Mouse (Mus musculus) heart, adult 18-20 months (tissue): Measurements from ENCODE around the gene Cdrt4. TPM values are rescaled to one million over a fixed set of nuclear protein-coding genes. Genes with fewer than 3 reads are reported as not detected.

Experiments used
- DNase-seq, 2 experiments: peaks; one replicate each; pipeline ENCODE4 v3.0.0; 2021 to 2022; ENCODE audit warnings: mixed read lengths in 1 of 2
- long read RNA-seq, 2 experiments: library from polyadenylated mRNA; stranded (forward); transcript quantifications; one replicate each; pipeline ENCODE4 v2.0.0; 2021
- total RNA-seq, 2 experiments: library from RNA; stranded (reverse); gene quantifications; 2 replicates each; pipeline ENCODE4 v1.2.3; 2021

Cdrt4 gene
- not detected for total RNA-seq
- long read RNA-seq, experiment 1, result 0 reads
- long read RNA-seq, experiment 2, result 0 reads

- no peak for DNase-seq
These were observed at the start of gene Cdrt4 for GRCm38 (mm10) chr11:62951012-62951411. Cdrt4 (plus strand) TSS chr11:62951193.

- DNase-seq, result peak; percentile 79 to 85
These were observed 49.2 kb upstream of the Cdrt4 start for GRCm38 (mm10) chr11:62901699-62902323.

- DNase-seq, result no peak
These were observed 47.0 kb upstream of the Cdrt4 start for GRCm38 (mm10) chr11:62903871-62904495.

GRCm38 (mm10) chr11:62909720-62910306 is 41.2 kb upstream of the Cdrt4 start:
- DNase-seq, result no peak

- DNase-seq, result no peak
These were observed 39.6 kb upstream of the Cdrt4 start for GRCm38 (mm10) chr11:62911362-62911761.

GRCm38 (mm10) chr11:62913141-62913540 is 37.9 kb upstream of the Cdrt4 start:
- DNase-seq, result no peak

GRCm38 (mm10) chr11:62914532-62914931 is 36.5 kb upstream of the Cdrt4 start:
- peak; percentile 25 to 65 for DNase-seq

GRCm38 (mm10) chr11:62915486-62915885 is 35.5 kb upstream of the Cdrt4 start:
- DNase-seq, result no peak

GRCm38 (mm10) chr11:62916765-62917164 is 34.2 kb upstream of the Cdrt4 start:
- DNase-seq, result no peak

GRCm38 (mm10) chr11:62919946-62920742 is 30.8 kb upstream of the Cdrt4 start:
- no peak for DNase-seq

GRCm38 (mm10) chr11:62920743-62921050 is 30.3 kb upstream of the Cdrt4 start:
- DNase-seq, result no peak

GRCm38 (mm10) chr11:62921052-62921977 is 29.7 kb upstream of the Cdrt4 start:
- DNase-seq, result peak; percentile 94 to 97

GRCm38 (mm10) chr11:62924091-62924761 is 26.8 kb upstream of the Cdrt4 start:
- peak; percentile 71 to 85 for DNase-seq

- peak in 1 of 2 experiments; percentile 29 for DNase-seq
These were observed 21.2 kb upstream of the Cdrt4 start for GRCm38 (mm10) chr11:62929799-62930198.

GRCm38 (mm10) chr11:62930574-62930973 is 20.4 kb upstream of the Cdrt4 start:
- no peak for DNase-seq

- DNase-seq, result peak in 1 of 2 experiments; percentile 20
These were observed 19.9 kb upstream of the Cdrt4 start for GRCm38 (mm10) chr11:62931141-62931540.

GRCm38 (mm10) chr11:62933099-62933498 is 17.9 kb upstream of the Cdrt4 start:
- no peak for DNase-seq

- DNase-seq, result peak; percentile 67 to 85
These were observed 16.0 kb upstream of the Cdrt4 start for GRCm38 (mm10) chr11:62934795-62935514.

- no peak for DNase-seq
These were observed 13.0 kb upstream of the Cdrt4 start for GRCm38 (mm10) chr11:62937986-62938385.

GRCm38 (mm10) chr11:62938921-62939320 is 12.1 kb upstream of the Cdrt4 start:
- DNase-seq, result no peak
